Comparison of ENCODE assay signal across 10 mouse cellular contexts in genomic region chr4:70402109-70402819, GRCm38 (mm10). TPM values are rescaled to one million over a fixed set of nuclear protein-coding genes. Genes with fewer than 3 reads are reported as not detected.
A peak's percentile ranks its signal among the peaks of the same experiment; 100 is the strongest.
DNase-seq lines count a peak whose midpoint lies in the region; ATAC-seq and TF ChIP-seq lines count a peak whose summit lies in the region.
"Had no signal": no experiment of that assay in that cellular context is flagged by ENCODE, and none has a peak within 500 bp of the region (broad histone marks: within the 10 kb centered on the region; RNA-seq: fewer than 3 reads in every experiment).

No protein-coding gene starts in this region.

- H3K27me3 ChIP-seq in heart, embryonic 11.5 days (ENCODE audit: control insufficient read depth, insufficient read depth, low read length) = no peaks in the 10 kb centered on the region
- H3K27me3 ChIP-seq in heart, embryonic 10.5 days (ENCODE audit: insufficient read depth, poor library complexity, severe bottlenecking) = no peaks in the 10 kb centered on the region
- no peaks in the 10 kb centered on the region for H3K27me3 ChIP-seq in hindbrain, postnatal 0 days (ENCODE audit: insufficient read depth, low read length)
- no peaks in the 10 kb centered on the region for H3K27me3 ChIP-seq in limb, embryonic 14.5 days (ENCODE audit: control insufficient read depth, insufficient read depth, low read length)
- H3K27me3 ChIP-seq: embryonic facial prominence, embryonic 13.5 days; lung, embryonic 15.5 days had no signal

- no peak overlapping the region for H3K9ac ChIP-seq in heart, embryonic 11.5 days (ENCODE audit: low read depth, low read length)
- peak overlapping the region; percentile 24; the same call in 1 of the 2 replicates for H3K9ac ChIP-seq in hindbrain, postnatal 0 days (replicated peaks; ENCODE audit: low read length)
- no peak overlapping the region for H3K9ac ChIP-seq in limb, embryonic 14.5 days (ENCODE audit: low read depth, low read length, severe bottlenecking)
- H3K9ac ChIP-seq: embryonic facial prominence, embryonic 13.5 days; lung, embryonic 15.5 days had no signal

- no peak overlapping the region for H3K4me3 ChIP-seq in heart, embryonic 11.5 days (ENCODE audit: low read depth, low read length)
- H3K4me3 ChIP-seq in heart, embryonic 10.5 days = no peak overlapping the region
- H3K4me3 ChIP-seq in embryonic fibroblast, embryonic 13.5 days (ENCODE audit: insufficient read depth, low read length) = no peak overlapping the region
- no peak overlapping the region for H3K4me3 ChIP-seq in hindbrain, postnatal 0 days (ENCODE audit: low read length)
- H3K4me3 ChIP-seq in limb, embryonic 14.5 days (replicated peaks; ENCODE audit: low read length) = no peak overlapping the region
- H3K4me3 ChIP-seq: embryonic facial prominence, embryonic 13.5 days; lung, embryonic 15.5 days had no signal

- 79% methylated on average over 9 of the region's 9 CpGs for WGBS in heart, embryonic 11.5 days (ENCODE audit: insufficient replicate concordance)
- WGBS in heart, embryonic 10.5 days = 76% methylated on average over 9 of the region's 9 CpGs
- 36% methylated on average over 9 of the region's 9 CpGs for WGBS in hindbrain, postnatal 0 days
- WGBS in limb, embryonic 14.5 days = 72% methylated on average over 9 of the region's 9 CpGs

- no peak for DNase-seq in heart, embryonic 10.5 days (ENCODE audit: low spot score)
- peak; percentile 66 for DNase-seq in R1 (ENCODE audit: low read depth, low spot score)
- peak; percentile 90 for DNase-seq in hindbrain, postnatal 0 days (ENCODE audit: low spot score)
- DNase-seq in limb, embryonic 14.5 days (ENCODE audit: low spot score) = peak; percentile 29
- peak; percentile 66 for DNase-seq in right cerebral cortex, postnatal 4 days

- peak; percentile 1; the same call in 1 of the 2 replicates for TF ChIP-seq CTCF in embryonic fibroblast, embryonic 13.5 days (IDR thresholded peaks at IDR 0.05; ENCODE audit: borderline replicate concordance, insufficient read depth, low read length)
- TF ChIP-seq CTCF in hindbrain, postnatal 0 days (IDR thresholded peaks at IDR 0.05; ENCODE audit: low read depth) = peak; percentile 87

- H3K4me1 ChIP-seq in heart, embryonic 11.5 days (ENCODE audit: control insufficient read depth, insufficient read depth, low read length) = no peaks in the 10 kb centered on the region
- no peaks in the 10 kb centered on the region for H3K4me1 ChIP-seq in heart, embryonic 10.5 days
- H3K4me1 ChIP-seq in embryonic fibroblast, embryonic 13.5 days (ENCODE audit: control insufficient read depth, insufficient read depth, low read length) = no peaks in the 10 kb centered on the region; the same call in none of the 2 replicates
- H3K4me1 ChIP-seq in hindbrain, postnatal 0 days (ENCODE audit: insufficient read depth, low read length) = peaks cover 5% of the 10 kb centered on the region; the same call in 1 of the 2 replicates
- H3K4me1 ChIP-seq in limb, embryonic 14.5 days (ENCODE audit: control insufficient read depth, insufficient read depth, low read length) = peaks cover 16% of the 10 kb centered on the region

- no peak for TF ChIP-seq POLR2A in embryonic fibroblast, embryonic 13.5 days (IDR thresholded peaks at IDR 0.05; ENCODE audit: low read depth, low read length)
- TF ChIP-seq POLR2A in limb, embryonic 14.5 days (IDR thresholded peaks at IDR 0.05; ENCODE audit: borderline replicate concordance, extremely low read depth, insufficient read depth, insufficient read length) = no peak

- ATAC-seq in heart, embryonic 11.5 days (replicated peaks; ENCODE audit: insufficient number of reproducible peaks, low FRiP score, low TSS enrichment) = 0 out of 2 replicates have a peak, but pooled peaks have one; percentile 22
- peak; percentile 94 for ATAC-seq in hindbrain, postnatal 0 days
- ATAC-seq in limb, embryonic 14.5 days (ENCODE audit: low FRiP score, low read depth) = peak; percentile 44
- ATAC-seq in CD4-positive, CD25-positive, alpha-beta regulatory T cell, adult 4 months = no peak

- H3K27ac ChIP-seq in heart, embryonic 11.5 days (ENCODE audit: low read depth, low read length) = no peak overlapping the region
- H3K27ac ChIP-seq in heart, embryonic 10.5 days = no peak overlapping the region
- H3K27ac ChIP-seq in embryonic fibroblast, embryonic 13.5 days (ENCODE audit: insufficient read depth, low read length) = no peak overlapping the region
- peak overlapping the region; percentile 73 for H3K27ac ChIP-seq in hindbrain, postnatal 0 days
- H3K27ac ChIP-seq in limb, embryonic 14.5 days (replicated peaks; ENCODE audit: low read depth, low read length) = no peak overlapping the region
- H3K27ac ChIP-seq: embryonic facial prominence, embryonic 13.5 days; lung, embryonic 15.5 days had no signal

- H3K4me2 ChIP-seq in heart, embryonic 11.5 days = no peak overlapping the region
- H3K4me2 ChIP-seq in hindbrain, postnatal 0 days (ENCODE audit: low read depth, low read length) = no peak overlapping the region
- H3K4me2 ChIP-seq in limb, embryonic 14.5 days (replicated peaks; ENCODE audit: low read depth, low read length, severe bottlenecking) = no peak overlapping the region
- H3K4me2 ChIP-seq: embryonic facial prominence, embryonic 13.5 days; lung, embryonic 15.5 days had no signal

- H3K9me3 ChIP-seq in heart, embryonic 11.5 days (replicated peaks; ENCODE audit: control insufficient read depth, low read length) = no peaks in the 10 kb centered on the region
- H3K9me3 ChIP-seq in heart, embryonic 10.5 days = no peaks in the 10 kb centered on the region
- no peaks in the 10 kb centered on the region for H3K9me3 ChIP-seq in hindbrain, postnatal 0 days (ENCODE audit: low read length)
- no peaks in the 10 kb centered on the region for H3K9me3 ChIP-seq in limb, embryonic 14.5 days (ENCODE audit: control insufficient read depth, low read length)
- H3K9me3 ChIP-seq: embryonic facial prominence, embryonic 13.5 days; lung, embryonic 15.5 days had no signal

- peaks cover 6% of the 10 kb centered on the region; the same call in 1 of the 2 replicates for H3K36me3 ChIP-seq in heart, embryonic 11.5 days (ENCODE audit: control insufficient read depth, insufficient read depth, low read length)
- H3K36me3 ChIP-seq in heart, embryonic 10.5 days = peaks cover 46% of the 10 kb centered on the region
- H3K36me3 ChIP-seq in hindbrain, postnatal 0 days (ENCODE audit: insufficient read depth, low read length) = 0 out of 2 replicates have a peak, but pooled peaks cover 6% of the 10 kb centered on the region
- H3K36me3 ChIP-seq in limb, embryonic 14.5 days (ENCODE audit: control insufficient read depth, insufficient read depth, low read length) = peaks cover 39% of the 10 kb centered on the region

RNA-seq across cellular contexts. Expression of gene Cdk5rap2, which starts 8.0 kb away (rescaled TPM):
- 14.8 and 16.1 TPM in 2 replicates for polyA plus RNA-seq in heart, embryonic 11.5 days (2014; fragmentation: Nextera tagmentation; extraction: Ambion mirVana)
- 14.2 and 17.7 TPM in 2 replicates for polyA plus RNA-seq in heart, embryonic 10.5 days (2016; fragmentation: Nextera tagmentation; extraction: Ambion mirVana)
- polyA plus RNA-seq in embryonic fibroblast, embryonic 13.5 days (2011; ENCODE audit: insufficient read length, low read depth, missing spikeins) = 23.8 and 33.3 TPM in 2 replicates
- 11.4 and 19.9 TPM in 2 replicates for total RNA-seq in hindbrain, postnatal 0 days (2014; rRNA removed)
- 8.6 and 8.9 TPM in 2 replicates for polyA plus RNA-seq in hindbrain, postnatal 0 days (2015; fragmentation: Nextera tagmentation; extraction: Ambion mirVana)
- 15.4 and 18.7 TPM in 2 replicates for polyA plus RNA-seq in limb, embryonic 14.5 days (2012; rRNA removed)
- polyA plus RNA-seq in limb, embryonic 14.5 days (2014; fragmentation: Nextera tagmentation; extraction: Ambion mirVana) = 19.2 and 24.2 TPM in 2 replicates
- 10 to 100 TPM; 10.8 to 17.2 TPM for polyA plus RNA-seq in CD4-positive, CD25-positive, alpha-beta regulatory T cell, adult 4 months (2017; shearing (Covaris generic))
